Mouse (Mus musculus) layer of hippocampus, postnatal 25 days (tissue): ENCODE results near the gene Gm4559. TPM values are rescaled to one million over a fixed set of nuclear protein-coding genes. Genes with fewer than 3 reads are reported as not detected.
"Not testable (repeated sequence)": the region's sequence is repeated elsewhere in the genome, so short reads cannot be mapped to it uniquely, and the experiment has no call there.

ENCODE experiments used
- DNase-seq, 2 experiments: peaks; one replicate each; pipeline ENCODE4 v3.0.0; 2022; ENCODE audit warnings: mixed read lengths in 2 of 2, low spot score in 1 of 2; ENCODE audit errors: extremely low spot score in 1 of 2
- total RNA-seq, 2 experiments: library from RNA; stranded (reverse); gene quantifications; 2 replicates each; pipeline ENCODE4 v1.2.3; 2021

The Gm4559 gene
- total RNA-seq, 2 experiments from 2014 or later = not detected

GRCm38 (mm10) chr7:142282847-142283246 lies 8.7 kb upstream of the Gm4559 start:
- DNase-seq = not testable (repeated sequence)

- not testable (repeated sequence) for DNase-seq
Measured at GRCm38 (mm10) chr7:142279291-142279690, 5.1 kb upstream of the Gm4559 start.

GRCm38 (mm10) chr7:142278183-142278582 lies 4.0 kb upstream of the Gm4559 start:
- peak; percentile 43 to 75 for DNase-seq

GRCm38 (mm10) chr7:142258254-142258653 lies 15.9 kb downstream of the Gm4559 start, which contains the start of gene Gm2431:
Gm2431 (minus strand) TSS chr7:142258354.
- DNase-seq = not testable (repeated sequence)

GRCm38 (mm10) chr7:142255517-142255916 lies 18.6 kb downstream of the Gm4559 start:
- peak in 1 of 2 experiments; percentile 47 for DNase-seq

- DNase-seq = peak; percentile 11 to 58
Measured at GRCm38 (mm10) chr7:142249824-142250223, 24.3 kb downstream of the Gm4559 start.

GRCm38 (mm10) chr7:142240978-142241377 lies 33.2 kb downstream of the Gm4559 start, which contains the start of gene Gm40460:
Gm40460 (minus strand) TSS chr7:142241078.
- DNase-seq = no peak

GRCm38 (mm10) chr7:142231540-142231939 lies 42.6 kb downstream of the Gm4559 start:
- no peak for DNase-seq

GRCm38 (mm10) chr7:142229871-142230270 lies 44.3 kb downstream of the Gm4559 start, which contains the start of gene Krtap5-5:
Krtap5-5 (minus strand) TSS chr7:142229971.
- DNase-seq = not testable (repeated sequence)

- no peak for DNase-seq
Measured at GRCm38 (mm10) chr7:142224518-142224917, 49.6 kb downstream of the Gm4559 start.

Other genes starting within 250 kb of the Gm4559 start
- 10 to 100 TPM; 27.0 to 29.1 TPM for gene Mob2, start 213.3 kb downstream of the Gm4559 start, total RNA-seq
- gene Dusp8, start 178.5 kb downstream of the Gm4559 start, total RNA-seq = 100 to 1,000 TPM; 127 to 139 TPM
- gene Gm45618, start 153.6 kb downstream of the Gm4559 start, total RNA-seq = not detected
- gene Gm39115, start 138.3 kb downstream of the Gm4559 start, total RNA-seq = not detected
- gene Gm45337, start 129.8 kb downstream of the Gm4559 start, total RNA-seq = not detected
- not detected for gene Gm29735, start 117.2 kb downstream of the Gm4559 start, total RNA-seq
- not detected for gene Gm4553, start 108.6 kb downstream of the Gm4559 start, total RNA-seq
- gene Krtap5-2, start 98.4 kb downstream of the Gm4559 start, total RNA-seq = not detected
- gene Gm10153, start 84.0 kb downstream of the Gm4559 start, total RNA-seq = not detected
- not detected for gene Krtap5-3, start 73.0 kb downstream of the Gm4559 start, total RNA-seq
- gene Gm7579, start 62.5 kb downstream of the Gm4559 start, total RNA-seq = not detected
- gene Krtap5-5, start 44.4 kb downstream of the Gm4559 start, total RNA-seq = not detected
- not detected for gene Gm40460, start 33.3 kb downstream of the Gm4559 start, total RNA-seq
- not detected for gene Gm2431, start 16.0 kb downstream of the Gm4559 start, total RNA-seq
- not detected for gene Krtap5-1, start 22.8 kb upstream of the Gm4559 start, total RNA-seq
- gene Krtap5-4, start 29.2 kb upstream of the Gm4559 start, total RNA-seq = not detected
- gene Ifitm10, start 99.4 kb upstream of the Gm4559 start, total RNA-seq = 10 to 100 TPM; 40.7 to 41.8 TPM
- 10 to 100 TPM in 1 of 2 experiments, 1 to 10 TPM in 1; 3.2 to 10.3 TPM for gene Gm49369, start 108.3 kb upstream of the Gm4559 start, total RNA-seq
- gene Ctsd, start 113.7 kb upstream of the Gm4559 start, total RNA-seq = 100 to 1,000 TPM; 313 to 344 TPM
- not detected for gene Syt8, start 160.5 kb upstream of the Gm4559 start, total RNA-seq
- under 1 TPM in 1 of 2 experiments, not detected in 1; 0.70 TPM for gene Tnni2, start 167.4 kb upstream of the Gm4559 start, total RNA-seq
- 1 to 10 TPM; 2.2 to 4.2 TPM for gene Lsp1, start 186.4 kb upstream of the Gm4559 start, total RNA-seq
- gene Tnnt3, start 224.5 kb upstream of the Gm4559 start, total RNA-seq = not detected